Mouse (Mus musculus) E14TG2a.4 (cell line): ENCODE results near the gene Tomm40.

Source experiments
- CTCF ChIP-seq: conservative IDR thresholded peaks from 2 replicates; pipeline ENCODE4 v1.5.1; 2014; ENCODE audit warnings: low read length
- NANOG ChIP-seq: IDR thresholded peaks from 2 replicates; pipeline ENCODE4 v1.6.1; 2014; ENCODE audit warnings: borderline replicate concordance, low read length, mixed read lengths
- POU5F1 ChIP-seq: IDR thresholded peaks from 2 replicates; pipeline ENCODE4 v1.6.1; 2014; ENCODE audit warnings: low read length, borderline replicate concordance

- no peak for TF ChIP-seq CTCF
- TF ChIP-seq POU5F1, result no peak
- no peak for TF ChIP-seq NANOG
These were observed 30.7 kb upstream of the Tomm40 start for GRCm38 (mm10) chr7:19745971-19746370.
